Mouse (Mus musculus) thymus, adult 2 months (tissue): ENCODE results near the gene Fam174b.

Experiments used
- CTCF ChIP-seq: fragments of 200-500 bp; IDR thresholded peaks from 2 replicates; pipeline ENCODE4 v1.5.1; 2012; ENCODE audit warnings: mild to moderate bottlenecking, control low read depth, low read length, moderate library complexity, borderline replicate concordance; ENCODE audit not compliant: control insufficient read depth, poor library complexity, insufficient read depth; ENCODE audit errors: extremely low read depth
- POLR2A ChIP-seq: fragments of 200-500 bp; IDR thresholded peaks from 2 replicates; pipeline ENCODE4 v1.6.1; 2012; ENCODE audit warnings: mild to moderate bottlenecking, low read length, control low read depth, moderate library complexity; ENCODE audit not compliant: control insufficient read depth, poor library complexity, insufficient read depth; ENCODE audit errors: extremely low read depth

DNA sequence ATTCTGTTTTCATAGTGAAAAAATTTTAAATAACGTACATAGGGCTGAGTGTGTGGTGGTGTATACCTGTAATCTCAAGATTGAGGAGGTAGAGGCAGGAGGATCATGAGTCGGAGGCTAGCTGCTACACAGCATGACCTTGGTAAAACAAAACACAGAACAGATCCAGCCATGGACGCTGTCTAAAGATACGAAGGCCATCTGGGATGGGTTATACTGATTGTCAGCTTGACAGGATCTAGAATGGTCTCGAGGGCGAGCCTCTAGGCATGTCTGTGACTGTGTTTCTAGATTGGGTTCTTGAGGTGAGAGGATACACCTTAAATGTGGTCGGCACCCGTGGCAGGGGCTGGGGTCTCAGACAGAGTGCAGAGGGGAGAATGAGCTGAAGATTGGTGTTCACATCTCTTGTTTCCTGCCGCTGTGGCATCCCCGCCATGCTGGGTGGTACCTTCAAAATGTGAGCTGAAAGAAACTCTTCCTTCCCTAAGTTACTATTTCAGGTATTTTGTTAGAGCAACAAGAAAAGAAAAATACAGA, 3.8 kb downstream of the Fam174b start:
- TF ChIP-seq CTCF (no peak), POLR2A (no peak)
